Mouse (Mus musculus) CH12.LX (cell line): ENCODE data around the gene Olfr143. TPM values are rescaled to one million over a fixed set of nuclear protein-coding genes. Genes with fewer than 3 reads are reported as not detected.

Experiments
- DNase-seq: peaks from one replicate; pipeline ENCODE4 v3.0.0-alpha.2; 2013; ENCODE audit errors: extremely low read depth
- H3K27ac ChIP-seq: 2 replicates; pipeline ENCODE4 v1.5.1; 2012; ENCODE audit warnings: low read depth, mild to moderate bottlenecking, control low read depth, moderate library complexity; ENCODE audit not compliant: insufficient read depth
- H3K27me3 ChIP-seq: replicated peaks from 2 replicates; pipeline ENCODE3; 2012; ENCODE audit warnings: inconsistent platforms
- H3K36me3 ChIP-seq, 2 experiments: replicated peaks in 1 of 2; 2 replicates each; pipeline versions ENCODE3 to v1.6.1; 2012; ENCODE audit warnings: inconsistent platforms in 1 of 2, low read length in 1 of 2, mild to moderate bottlenecking in 1 of 2, mixed read lengths in 1 of 2, moderate library complexity in 1 of 2; ENCODE audit not compliant: control insufficient read depth in 1 of 2, insufficient read depth in 1 of 2
- H3K4me1 ChIP-seq, 2 experiments: 2 replicates each; pipeline ENCODE4 v1.6.1; 2012; ENCODE audit warnings: inconsistent platforms in 1 of 2, moderate library complexity in 1 of 2; ENCODE audit not compliant: insufficient read depth in 2 of 2, control insufficient read depth in 1 of 2
- H3K4me2 ChIP-seq: 2 replicates; pipeline ENCODE4 v1.6.1; 2012; ENCODE audit warnings: low read depth, mild to moderate bottlenecking, control low read depth; ENCODE audit not compliant: poor library complexity, insufficient read depth, severe bottlenecking
- H3K4me3 ChIP-seq, 3 experiments: fragments of 150-350 bp in 1 of 3; sonication (generic) in 1 of 3; replicated peaks in 1 of 3; 2 replicates each; pipeline versions ENCODE3 to v1.5.1; 2011 to 2012; ENCODE audit warnings: low read depth in 2 of 3, low read length in 2 of 3, mild to moderate bottlenecking in 2 of 3, moderate library complexity in 2 of 3, control low read depth in 1 of 3, improper control_type of control experiment in 1 of 3, inconsistent platforms in 1 of 3, mixed read lengths in 1 of 3; ENCODE audit not compliant: poor library complexity in 1 of 3
- H3K79me2 ChIP-seq: replicated peaks from 2 replicates; pipeline ENCODE4 v1.6.1; 2012; ENCODE audit warnings: mild to moderate bottlenecking, moderate library complexity; ENCODE audit not compliant: control insufficient read depth, poor library complexity, insufficient read depth, severe bottlenecking; ENCODE audit errors: extremely low read depth
- H3K9ac ChIP-seq: 2 replicates; pipeline ENCODE4 v1.6.1; 2012; ENCODE audit warnings: low read depth, mild to moderate bottlenecking, control low read depth, moderate library complexity; ENCODE audit not compliant: insufficient read depth
- H3K9me3 ChIP-seq: replicated peaks from 2 replicates; pipeline ENCODE3; 2012; ENCODE audit warnings: low read length, inconsistent platforms, mixed read lengths
- CHD2 ChIP-seq: IDR thresholded peaks from 2 replicates; pipeline ENCODE4 v1.6.1; 2011; ENCODE audit warnings: low read length, improper control_type of control experiment
- E2F4 ChIP-seq: IDR thresholded peaks from 2 replicates; pipeline ENCODE4 v1.6.1; 2011; ENCODE audit warnings: low read depth, low read length, improper control_type of control experiment; ENCODE audit not compliant: insufficient replicate concordance
- EP300 ChIP-seq: IDR thresholded peaks from 2 replicates; pipeline ENCODE4 v1.6.1; 2011; ENCODE audit warnings: low read length, improper control_type of control experiment
- GABPA ChIP-seq: IDR thresholded peaks from 2 replicates; pipeline ENCODE4 v1.6.1; 2012; ENCODE audit warnings: low read depth, low read length, improper control_type of control experiment, inconsistent platforms; ENCODE audit not compliant: insufficient replicate concordance
- HCFC1 ChIP-seq: IDR thresholded peaks from 2 replicates; pipeline ENCODE4 v1.6.1; 2012; ENCODE audit warnings: low read depth, mild to moderate bottlenecking, inconsistent platforms, low read length, improper control_type of control experiment
- IRF4 ChIP-seq: IDR thresholded peaks from 2 replicates; pipeline ENCODE4 v1.6.1; 2014; ENCODE audit warnings: low read depth, mild to moderate bottlenecking, inconsistent platforms, low read length, improper control_type of control experiment
- JUN ChIP-seq: IDR thresholded peaks from 2 replicates; pipeline ENCODE4 v1.6.1; 2011; ENCODE audit warnings: low read depth, mild to moderate bottlenecking, low read length, improper control_type of control experiment, moderate library complexity; ENCODE audit not compliant: insufficient read depth
- KAT2A ChIP-seq: IDR thresholded peaks from 2 replicates; pipeline ENCODE4 v1.6.1; 2012; ENCODE audit warnings: low read length, improper control_type of control experiment, inconsistent platforms; ENCODE audit not compliant: insufficient replicate concordance
- MAFK ChIP-seq: IDR thresholded peaks from 2 replicates; pipeline ENCODE4 v1.6.1; 2011; ENCODE audit warnings: low read length, improper control_type of control experiment; ENCODE audit not compliant: insufficient replicate concordance
- MEF2A ChIP-seq: IDR thresholded peaks from 2 replicates; pipeline ENCODE4 v1.6.1; 2014; ENCODE audit warnings: low read depth, mild to moderate bottlenecking, inconsistent platforms, low read length, improper control_type of control experiment, borderline replicate concordance
- MXI1 ChIP-seq: IDR thresholded peaks from 2 replicates; pipeline ENCODE4 v1.6.1; 2011; ENCODE audit warnings: mild to moderate bottlenecking, low read depth, low read length, improper control_type of control experiment
- MYC ChIP-seq: IDR thresholded peaks from 2 replicates; pipeline ENCODE4 v1.6.1; 2011; ENCODE audit warnings: low read depth, mild to moderate bottlenecking, improper control_type of control experiment, low read length
- NRF1 ChIP-seq: IDR thresholded peaks from 2 replicates; pipeline ENCODE4 v1.6.1; 2014; ENCODE audit warnings: low read depth, mild to moderate bottlenecking, inconsistent platforms, low read length, improper control_type of control experiment, moderate library complexity
- SMC3 ChIP-seq: IDR thresholded peaks from 2 replicates; pipeline ENCODE4 v1.6.1; 2011; ENCODE audit warnings: low read depth, low read length, improper control_type of control experiment
- TCF12 ChIP-seq: IDR thresholded peaks from 2 replicates; pipeline ENCODE4 v1.6.1; 2014; ENCODE audit warnings: low read depth, mild to moderate bottlenecking, inconsistent platforms, low read length, improper control_type of control experiment
- UBTF ChIP-seq: IDR thresholded peaks from 2 replicates; pipeline ENCODE4 v1.6.1; 2012; ENCODE audit warnings: low read depth, mild to moderate bottlenecking, inconsistent platforms, low read length, improper control_type of control experiment, moderate library complexity
- USF1 ChIP-seq: IDR thresholded peaks from 2 replicates; pipeline ENCODE4 v1.6.1; 2014; ENCODE audit warnings: low read depth, mild to moderate bottlenecking, inconsistent platforms, low read length, improper control_type of control experiment
- USF2 ChIP-seq: conservative IDR thresholded peaks from 2 replicates; pipeline ENCODE4 v1.6.1; 2011; ENCODE audit warnings: low read depth, low read length, improper control_type of control experiment
- ZKSCAN1 ChIP-seq: IDR thresholded peaks from 2 replicates; pipeline ENCODE4 v1.6.1; 2012; ENCODE audit warnings: low read depth, inconsistent platforms, low read length, improper control_type of control experiment, borderline replicate concordance
- ZMIZ1 ChIP-seq: IDR thresholded peaks from 2 replicates; pipeline ENCODE4 v1.6.1; 2012; ENCODE audit warnings: low read depth, mild to moderate bottlenecking, inconsistent platforms, low read length, improper control_type of control experiment
- dilution Hi-C: fragments of 300-500 bp; cut with MboI; formaldehyde crosslinking; loops from 2 replicates; pipeline ENCODE4 v1.14.3; 2020; ENCODE audit warnings: low sequenced_read_pairs; ENCODE audit not compliant: extremely low pct_unique_long_range_greater_than_20kb, extremely low pct_ligation_motif_present
- in situ Hi-C: fragments of 300-500 bp; cut with MboI; formaldehyde crosslinking; loops from 3 replicates; pipeline ENCODE4 v1.14.3; 2019; ENCODE audit warnings: low sequenced_read_pairs, low pct_ligation_motif_present, low pct_unique_long_range_greater_than_20kb, mixed read lengths
- polyA plus RNA-seq: library from polyadenylated mRNA; unstranded; fragments of >175 nt; gene quantifications from 2 replicates; pipeline ENCODE4 v1.2.1, GENCODE M21; 2012; ENCODE audit warnings: low read depth; ENCODE audit not compliant: insufficient read length
- total RNA-seq, 2 experiments: library from RNA; depleted of rRNA; stranded (reverse); fragments of 300-350 nt in 1 of 2; fragments of >200 nt in 1 of 2; gene quantifications; 2 replicates each; pipeline ENCODE4 v1.2.3; 2012 to 2014

Gene Olfr143
- total and polyA plus RNA-seq, 3 experiments: not detected

DNA sequence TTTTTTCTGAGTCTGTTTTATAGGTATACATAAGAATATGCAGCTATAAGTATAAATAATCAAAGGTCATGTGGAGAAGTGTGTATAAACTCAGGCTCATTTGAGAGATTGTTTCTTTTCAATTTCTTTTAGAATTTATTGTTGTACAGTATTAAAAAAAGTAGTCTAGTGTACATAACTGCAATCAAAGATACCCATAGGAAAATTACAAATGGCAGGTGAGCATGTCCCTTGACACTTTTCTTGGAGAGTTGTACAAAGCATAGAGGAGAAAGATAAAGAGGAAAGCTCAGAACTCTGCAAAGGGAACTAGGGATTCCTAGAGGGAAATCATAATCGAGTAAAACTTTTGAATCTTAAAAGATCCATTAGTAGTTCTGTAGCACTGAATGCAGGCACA lies 38.2 kb downstream of the Olfr143 start, which contains the start of gene Olfr896-ps1:
TSS of gene Olfr896-ps1 (plus strand) at position 301 of the 400 bp plus-strand sequence.
- no peak within 1 kb of the TSS for H3K27ac ChIP-seq
- no peaks in the 10 kb centered on the region for H3K36me3 ChIP-seq
- H3K4me2 ChIP-seq: no peak within 1 kb of the TSS
- in situ Hi-C loops: no loop called here
- no peak for DNase-seq
- no peaks in the 10 kb centered on the region for H3K27me3 ChIP-seq
- no peaks in the 10 kb centered on the region for H3K9me3 ChIP-seq
- no peak within 1 kb of the TSS for H3K9ac ChIP-seq
- peaks cover 0 to 8% of the 10 kb centered on the region in 2 experiments; a peak in 1 of 4 replicates for H3K4me1 ChIP-seq
- no peak within 1 kb of the TSS for H3K4me3 ChIP-seq
- dilution Hi-C loops: no loop called here
- TF ChIP-seq UBTF (no peak), IRF4 (no peak), USF1 (no peak), CHD2 (no peak), MYC (no peak), NRF1 (no peak), USF2 (no peak), ZKSCAN1 (no peak), EP300 (no peak), ZMIZ1 (no peak), KAT2A (no peak), MEF2A (no peak), JUN (no peak), SMC3 (no peak), TCF12 (no peak), MXI1 (no peak), MAFK (no peak), HCFC1 (no peak), GABPA (no peak), E2F4 (no peak)
- TF ChIP-seq, all 38 proteins: peak for 0
- no peaks in the 10 kb centered on the region for H3K79me2 ChIP-seq

Other genes with a start within 250 kb of the Olfr143 start
Only the 20 nearest of the 23 such genes appear.
- gene Olfr884, start 206.2 kb upstream of the Olfr143 start, total RNA-seq (2012; rRNA removed): not detected in 2 replicates
- gene Olfr884, start 206.2 kb upstream of the Olfr143 start, total RNA-seq (2014; rRNA removed): not detected in 2 replicates
- not detected in 2 replicates for gene Olfr884, start 206.2 kb upstream of the Olfr143 start, polyA plus RNA-seq
- not detected in 2 replicates for gene Olfr885, start 191.5 kb upstream of the Olfr143 start, total RNA-seq (2012; rRNA removed)
- not detected in 2 replicates for gene Olfr885, start 191.5 kb upstream of the Olfr143 start, total RNA-seq (2014; rRNA removed)
- not detected in 2 replicates for gene Olfr885, start 191.5 kb upstream of the Olfr143 start, polyA plus RNA-seq
- gene Olfr887, start 168.7 kb upstream of the Olfr143 start, total RNA-seq (2012; rRNA removed): not detected in 2 replicates
- gene Olfr887, start 168.7 kb upstream of the Olfr143 start, total RNA-seq (2014; rRNA removed): not detected in 2 replicates
- not detected in 2 replicates for gene Olfr887, start 168.7 kb upstream of the Olfr143 start, polyA plus RNA-seq
- not detected in 2 replicates for gene Olfr888, start 144.6 kb upstream of the Olfr143 start, total RNA-seq (2012; rRNA removed)
- gene Olfr888, start 144.6 kb upstream of the Olfr143 start, total RNA-seq (2014; rRNA removed): not detected in 2 replicates
- gene Olfr888, start 144.6 kb upstream of the Olfr143 start, polyA plus RNA-seq: not detected in 2 replicates
- gene Olfr889, start 137.6 kb upstream of the Olfr143 start, total RNA-seq (2012; rRNA removed): 0.04 and 0.21 TPM in 2 replicates
- 0.04 TPM in 1 of 2 replicates, not detected in the other for gene Olfr889, start 137.6 kb upstream of the Olfr143 start, total RNA-seq (2014; rRNA removed)
- 0.22 and 0.27 TPM in 2 replicates for gene Olfr889, start 137.6 kb upstream of the Olfr143 start, polyA plus RNA-seq
- not detected in 2 replicates for gene Olfr890, start 110.3 kb upstream of the Olfr143 start, total RNA-seq (2012; rRNA removed)
- gene Olfr890, start 110.3 kb upstream of the Olfr143 start, total RNA-seq (2014; rRNA removed): not detected in 2 replicates
- gene Olfr890, start 110.3 kb upstream of the Olfr143 start, polyA plus RNA-seq: not detected in 2 replicates
- gene Olfr891, start 72.0 kb upstream of the Olfr143 start, total RNA-seq (2012; rRNA removed): not detected in 2 replicates
- not detected in 2 replicates for gene Olfr891, start 72.0 kb upstream of the Olfr143 start, total RNA-seq (2014; rRNA removed)
- not detected in 2 replicates for gene Olfr891, start 72.0 kb upstream of the Olfr143 start, polyA plus RNA-seq
- gene Olfr893, start 44.4 kb upstream of the Olfr143 start, total RNA-seq (2012; rRNA removed): not detected in 2 replicates
- gene Olfr893, start 44.4 kb upstream of the Olfr143 start, total RNA-seq (2014; rRNA removed): not detected in 2 replicates
- not detected in 2 replicates for gene Olfr893, start 44.4 kb upstream of the Olfr143 start, polyA plus RNA-seq
- gene Olfr894, start 34.7 kb upstream of the Olfr143 start, total RNA-seq (2012; rRNA removed): not detected in 2 replicates
- not detected in 2 replicates for gene Olfr894, start 34.7 kb upstream of the Olfr143 start, total RNA-seq (2014; rRNA removed)
- gene Olfr894, start 34.7 kb upstream of the Olfr143 start, polyA plus RNA-seq: not detected in 2 replicates
- gene Olfr895, start 15.1 kb downstream of the Olfr143 start, total RNA-seq (2012; rRNA removed): not detected in 2 replicates
- not detected in 2 replicates for gene Olfr895, start 15.1 kb downstream of the Olfr143 start, total RNA-seq (2014; rRNA removed)
- gene Olfr895, start 15.1 kb downstream of the Olfr143 start, polyA plus RNA-seq: not detected in 2 replicates
- gene Olfr896-ps1, start 38.3 kb downstream of the Olfr143 start, total RNA-seq (2012; rRNA removed): not detected in 2 replicates
- gene Olfr896-ps1, start 38.3 kb downstream of the Olfr143 start, total RNA-seq (2014; rRNA removed): not detected in 2 replicates
- gene Olfr896-ps1, start 38.3 kb downstream of the Olfr143 start, polyA plus RNA-seq: not detected in 2 replicates
- gene Olfr25, start 76.3 kb downstream of the Olfr143 start, total RNA-seq (2012; rRNA removed): not detected in 2 replicates
- not detected in 2 replicates for gene Olfr25, start 76.3 kb downstream of the Olfr143 start, total RNA-seq (2014; rRNA removed)
- not detected in 2 replicates for gene Olfr25, start 76.3 kb downstream of the Olfr143 start, polyA plus RNA-seq
- gene Olfr898, start 95.6 kb downstream of the Olfr143 start, total RNA-seq (2012; rRNA removed): not detected in 2 replicates
- gene Olfr898, start 95.6 kb downstream of the Olfr143 start, total RNA-seq (2014; rRNA removed): not detected in 2 replicates
- not detected in 2 replicates for gene Olfr898, start 95.6 kb downstream of the Olfr143 start, polyA plus RNA-seq
- not detected in 2 replicates for gene Olfr250, start 114.1 kb downstream of the Olfr143 start, total RNA-seq (2012; rRNA removed)
- gene Olfr250, start 114.1 kb downstream of the Olfr143 start, total RNA-seq (2014; rRNA removed): not detected in 2 replicates
- gene Olfr250, start 114.1 kb downstream of the Olfr143 start, polyA plus RNA-seq: not detected in 2 replicates
- gene Olfr251, start 124.3 kb downstream of the Olfr143 start, total RNA-seq (2012; rRNA removed): not detected in 2 replicates
- gene Olfr251, start 124.3 kb downstream of the Olfr143 start, total RNA-seq (2014; rRNA removed): not detected in 2 replicates
- not detected in 2 replicates for gene Olfr251, start 124.3 kb downstream of the Olfr143 start, polyA plus RNA-seq
- gene Olfr147, start 148.9 kb downstream of the Olfr143 start, total RNA-seq (2012; rRNA removed): not detected in 2 replicates
- gene Olfr147, start 148.9 kb downstream of the Olfr143 start, total RNA-seq (2014; rRNA removed): not detected in 2 replicates
- gene Olfr147, start 148.9 kb downstream of the Olfr143 start, polyA plus RNA-seq: not detected in 2 replicates
- gene Olfr901, start 176.7 kb downstream of the Olfr143 start, total RNA-seq (2012; rRNA removed): not detected in 2 replicates
- gene Olfr901, start 176.7 kb downstream of the Olfr143 start, total RNA-seq (2014; rRNA removed): not detected in 2 replicates
- gene Olfr901, start 176.7 kb downstream of the Olfr143 start, polyA plus RNA-seq: not detected in 2 replicates
- not detected in 2 replicates for gene Olfr902, start 194.9 kb downstream of the Olfr143 start, total RNA-seq (2012; rRNA removed)
- not detected in 2 replicates for gene Olfr902, start 194.9 kb downstream of the Olfr143 start, total RNA-seq (2014; rRNA removed)
- gene Olfr902, start 194.9 kb downstream of the Olfr143 start, polyA plus RNA-seq: not detected in 2 replicates
- not detected in 2 replicates for gene Olfr904, start 210.4 kb downstream of the Olfr143 start, total RNA-seq (2012; rRNA removed)
- not detected in 2 replicates for gene Olfr904, start 210.4 kb downstream of the Olfr143 start, total RNA-seq (2014; rRNA removed)
- gene Olfr904, start 210.4 kb downstream of the Olfr143 start, polyA plus RNA-seq: not detected in 2 replicates
- gene Olfr905, start 218.3 kb downstream of the Olfr143 start, total RNA-seq (2012; rRNA removed): not detected in 2 replicates
- not detected in 2 replicates for gene Olfr905, start 218.3 kb downstream of the Olfr143 start, total RNA-seq (2014; rRNA removed)
- not detected in 2 replicates for gene Olfr905, start 218.3 kb downstream of the Olfr143 start, polyA plus RNA-seq